Mouse (Mus musculus) natural killer cell, adult 2 months (primary cell): ENCODE data around the gene Rnf167.

Experiments used
- DNase-seq, 2 experiments: peaks; one replicate each; pipeline ENCODE4 v3.0.0; 2022; ENCODE audit warnings: low spot score in 2 of 2

The Rnf167 gene

DNA sequence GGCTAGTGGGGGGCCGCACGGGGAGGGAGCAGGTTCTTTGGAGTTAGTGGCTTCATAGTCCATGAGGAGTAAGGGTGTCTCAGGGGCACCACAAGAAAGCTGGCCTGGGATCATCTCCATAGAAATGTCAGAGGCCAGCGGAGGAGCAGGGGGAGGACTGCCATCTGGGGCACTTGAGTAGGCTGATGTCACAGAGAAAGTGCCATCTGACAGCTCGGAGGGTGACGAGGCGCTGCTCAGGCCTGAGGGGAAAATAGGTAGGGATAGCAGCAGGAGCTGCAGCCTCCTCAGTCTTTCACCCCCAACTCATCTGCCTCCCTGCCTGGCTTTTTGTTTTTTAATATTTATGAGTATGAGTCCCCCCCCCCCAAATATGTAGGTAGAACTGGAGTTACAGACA, 27.0 kb downstream of the Rnf167 start:
- DNase-seq = no peak

DNA sequence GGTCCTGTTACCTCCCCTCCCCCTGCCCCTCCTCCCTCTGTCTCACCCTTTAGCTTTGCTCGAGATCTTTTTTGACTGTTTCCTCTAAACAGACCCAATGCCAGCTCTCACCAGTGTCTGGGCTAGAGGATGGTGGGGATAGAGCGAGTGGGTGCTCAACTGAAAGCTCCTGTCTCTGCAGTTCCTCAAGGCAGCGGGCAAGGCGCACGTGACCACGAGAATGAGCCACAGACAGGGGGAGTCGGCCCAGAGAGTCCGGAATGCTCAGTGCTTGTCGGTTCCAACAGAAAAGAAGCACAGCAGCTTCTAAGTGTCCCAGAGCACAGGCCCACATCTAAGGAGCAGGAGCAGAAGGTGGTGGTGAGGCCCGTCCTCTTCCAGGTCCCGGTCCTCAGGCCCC, 27.5 kb downstream of the Rnf167 start:
- no peak for DNase-seq

DNA sequence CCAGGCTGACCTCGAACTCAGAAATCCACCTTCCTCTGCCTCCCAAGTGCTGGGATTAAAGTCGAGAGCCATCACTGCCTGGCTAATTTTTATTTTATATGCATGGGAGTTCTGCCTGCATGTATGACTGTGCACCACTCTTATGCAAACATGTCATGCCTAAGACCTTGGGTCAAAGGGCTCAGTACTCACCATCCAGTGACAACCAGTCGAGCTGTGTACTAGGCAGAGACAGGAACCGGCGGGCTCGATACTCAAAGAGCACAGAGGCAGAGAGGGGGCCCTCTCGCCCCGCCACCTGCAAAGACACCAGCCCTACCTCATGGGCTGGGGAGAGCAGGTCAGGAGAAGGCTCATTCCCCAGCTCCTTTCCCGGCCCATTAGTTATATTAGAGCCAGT, 31.1 kb downstream of the Rnf167 start:
- DNase-seq = no peak

DNA sequence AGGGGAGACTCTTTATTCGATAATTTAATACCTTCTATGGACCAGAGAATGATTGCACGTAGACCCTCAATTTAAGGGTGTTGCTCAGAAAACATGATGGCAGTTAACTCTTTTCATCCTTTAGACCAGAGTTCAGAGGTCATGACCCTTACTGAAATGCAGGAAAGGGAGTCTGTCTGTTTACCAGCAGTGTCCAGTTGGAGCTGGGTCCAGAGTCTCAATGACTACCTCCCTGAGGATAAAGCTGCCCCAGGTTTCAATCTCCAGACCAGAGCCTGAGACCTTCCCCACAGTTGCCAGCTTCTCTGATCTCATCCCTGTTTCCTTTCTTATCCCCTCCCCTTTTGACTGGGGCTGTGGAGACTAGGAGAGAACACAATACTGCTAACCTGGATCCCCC, 31.5 kb downstream of the Rnf167 start:
- DNase-seq = no peak

DNA sequence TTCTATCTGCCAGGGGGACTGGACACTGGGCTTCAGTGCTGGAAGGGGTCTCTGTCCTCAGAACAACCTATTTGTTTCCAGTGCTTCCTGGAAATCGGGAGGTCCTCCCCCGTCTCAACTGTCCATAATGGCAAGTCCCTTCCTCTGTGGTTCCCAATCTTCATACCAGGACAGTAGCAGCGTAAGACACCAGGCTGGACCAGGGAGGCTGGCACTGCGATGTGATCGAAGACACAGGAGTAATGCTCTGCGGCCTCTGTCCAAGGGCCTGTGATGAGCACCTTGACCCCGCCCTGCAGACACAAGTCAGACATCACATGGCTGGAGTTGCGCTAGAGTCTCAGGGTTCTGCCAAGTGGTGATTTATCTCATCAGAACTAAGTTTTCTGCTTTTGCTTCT, 32.3 kb downstream of the Rnf167 start:
- DNase-seq = no peak

DNA sequence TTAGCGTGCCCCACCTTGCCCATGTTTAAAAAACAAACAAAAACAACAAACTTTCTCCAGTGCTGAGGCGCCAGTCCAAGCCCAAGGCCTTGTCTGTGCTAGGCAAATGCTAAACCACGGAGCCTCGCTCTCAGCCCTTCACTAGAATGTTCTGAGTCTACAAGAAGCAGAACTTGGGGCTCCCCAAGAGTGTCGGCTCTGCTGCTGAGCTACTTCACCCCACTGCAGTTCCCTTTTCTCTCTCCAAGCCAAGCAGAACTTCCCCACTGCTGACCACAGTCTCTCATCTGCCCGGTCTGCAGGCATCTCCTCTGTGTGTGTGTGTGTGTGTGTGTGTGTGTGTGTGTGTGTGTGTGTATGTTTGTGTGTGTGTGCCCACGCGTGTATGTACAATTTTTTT, 32.9 kb downstream of the Rnf167 start:
- DNase-seq = peak in 1 of 2 experiments; percentile 56

DNA sequence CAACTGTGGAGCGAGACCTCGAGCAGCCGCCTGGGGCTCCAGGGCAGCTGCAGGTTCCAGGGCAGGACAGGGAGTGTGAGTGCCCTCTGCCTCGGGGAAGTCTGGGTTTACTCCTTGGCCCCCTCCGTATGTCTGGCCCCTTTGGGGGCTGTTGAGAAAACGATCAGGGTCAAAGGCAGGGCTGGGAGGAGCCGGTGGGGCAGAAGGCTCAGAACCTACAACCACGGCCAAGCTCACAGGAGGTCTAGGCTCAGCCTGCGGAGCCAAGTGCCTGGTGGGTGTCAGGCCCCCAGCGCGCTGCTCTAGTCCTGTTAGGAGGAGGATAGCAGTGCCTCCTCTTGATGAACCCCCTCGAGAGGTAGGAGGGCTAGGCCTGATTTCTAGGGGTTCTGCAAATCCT, 34.1 kb downstream of the Rnf167 start:
- no peak for DNase-seq

DNA sequence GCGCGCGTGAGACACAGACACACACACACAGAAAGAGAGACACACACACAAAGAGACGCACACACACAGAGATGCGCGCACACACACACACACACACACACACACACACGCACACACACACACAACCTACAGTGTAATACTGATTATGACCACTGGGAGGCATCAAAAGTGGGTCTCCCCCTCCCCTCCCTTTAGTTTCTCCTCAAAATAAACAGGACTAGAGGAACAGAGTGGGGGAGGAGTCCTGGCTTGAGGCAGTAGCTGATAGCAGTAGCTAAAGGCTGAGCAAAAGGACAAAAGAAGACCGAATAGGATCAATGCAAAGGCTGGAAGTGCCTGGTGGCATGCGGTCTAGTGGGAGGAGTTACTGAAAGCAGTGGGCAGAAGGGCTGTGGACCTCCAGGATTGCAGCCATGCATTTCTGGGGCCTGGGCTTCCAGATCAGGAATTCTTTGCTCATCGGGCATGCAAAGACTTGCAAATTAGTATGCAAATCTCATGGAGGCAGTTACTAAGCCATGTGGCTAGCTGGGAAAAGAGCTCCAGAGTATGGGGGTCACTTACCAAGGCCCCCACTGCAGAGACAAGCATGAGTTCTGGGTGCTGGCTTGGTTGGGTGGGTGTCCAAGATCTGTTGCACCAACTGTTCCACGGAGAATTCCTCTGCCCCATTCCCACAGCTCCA, 35.0 kb downstream of the Rnf167 start:
- peak; percentile 21 to 34 for DNase-seq

DNA sequence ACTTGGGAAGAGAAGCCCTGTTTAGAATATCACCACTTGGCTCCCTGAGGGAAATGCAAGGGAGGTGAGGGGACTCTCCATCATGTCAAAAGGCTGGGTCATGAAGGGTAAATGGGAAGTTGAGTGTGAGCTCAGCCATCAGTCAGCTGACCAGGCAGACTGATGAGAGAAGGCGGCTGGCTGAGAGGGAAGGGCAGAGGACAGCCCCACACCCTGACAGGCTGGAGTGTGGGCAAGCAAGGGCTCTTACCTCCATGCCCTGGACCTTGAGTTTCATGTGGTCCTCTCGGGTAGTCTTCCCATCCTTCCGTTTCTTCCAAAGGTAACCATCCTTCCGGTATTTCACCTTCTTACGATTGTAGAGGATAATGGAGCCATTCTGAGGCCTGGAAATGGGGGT, 36.6 kb downstream of the Rnf167 start:
- DNase-seq = no peak

DNA sequence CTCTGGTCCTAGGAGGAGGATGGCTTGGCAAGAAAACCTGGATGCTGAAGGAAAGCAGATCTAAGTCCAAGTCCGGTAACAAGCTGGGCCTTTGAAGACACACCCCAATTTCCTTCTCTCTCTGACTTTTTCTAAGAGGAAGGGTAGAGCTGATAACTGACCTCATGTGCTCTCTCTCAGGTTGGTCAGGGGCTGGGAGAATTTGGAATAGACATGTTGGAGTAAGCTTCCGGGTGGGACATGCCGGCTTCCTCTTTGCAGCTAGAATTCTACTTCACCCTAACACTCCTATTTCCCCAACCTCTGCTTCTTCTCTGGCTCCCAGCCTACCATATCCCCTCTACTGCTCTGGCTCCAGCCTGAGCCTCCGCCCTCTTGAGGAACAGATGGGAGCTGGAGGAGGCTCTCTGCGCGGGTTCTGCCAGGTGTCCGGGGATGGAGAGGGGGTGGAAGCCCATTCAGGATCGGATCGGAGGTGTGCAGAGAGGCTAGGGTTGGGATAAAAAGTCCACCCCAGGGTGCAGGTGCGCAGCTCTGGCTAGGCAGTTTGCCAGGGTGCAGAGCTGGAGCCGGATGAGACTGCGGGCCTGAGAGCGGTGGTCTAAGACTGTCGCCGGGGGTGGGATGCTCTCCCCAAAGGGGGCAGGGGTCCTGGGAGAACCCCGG, 40.0 kb downstream of the Rnf167 start:
- DNase-seq = no peak

DNA sequence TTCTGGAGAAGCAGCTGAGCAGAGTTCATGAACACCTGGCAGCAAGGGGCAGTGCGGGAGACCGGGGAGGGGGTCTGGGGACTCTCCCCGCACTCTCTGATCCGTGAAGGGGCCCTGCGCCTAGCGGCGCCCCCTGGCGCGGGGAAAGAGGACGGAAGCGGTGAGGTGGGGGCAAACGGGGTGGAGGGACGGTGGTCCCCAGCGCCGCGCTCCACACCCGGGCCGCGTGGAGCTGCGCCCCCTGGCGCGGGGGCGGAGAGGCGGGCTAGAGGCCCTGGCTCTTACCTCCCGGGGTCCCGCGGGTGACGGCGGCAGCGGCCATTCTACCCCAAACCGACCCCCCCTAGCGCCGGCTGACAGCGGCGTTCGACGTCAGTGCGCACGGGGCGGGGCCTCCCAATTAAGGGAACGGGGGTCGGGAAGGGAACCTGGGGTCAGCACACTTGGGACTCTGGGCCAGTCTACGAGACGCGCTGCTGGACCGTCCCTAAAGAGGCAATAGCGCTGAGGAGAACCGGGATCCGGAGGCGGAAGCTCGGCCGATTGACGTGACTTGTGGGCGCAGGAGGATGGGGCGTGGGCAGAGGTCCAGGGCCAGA, 40.7 kb downstream of the Rnf167 start, which contains the start of gene Camta2:
Camta2 (minus strand) TSS at position 505 of the 599 bp plus-strand sequence.
- DNase-seq = peak; percentile 77 to 78

DNA sequence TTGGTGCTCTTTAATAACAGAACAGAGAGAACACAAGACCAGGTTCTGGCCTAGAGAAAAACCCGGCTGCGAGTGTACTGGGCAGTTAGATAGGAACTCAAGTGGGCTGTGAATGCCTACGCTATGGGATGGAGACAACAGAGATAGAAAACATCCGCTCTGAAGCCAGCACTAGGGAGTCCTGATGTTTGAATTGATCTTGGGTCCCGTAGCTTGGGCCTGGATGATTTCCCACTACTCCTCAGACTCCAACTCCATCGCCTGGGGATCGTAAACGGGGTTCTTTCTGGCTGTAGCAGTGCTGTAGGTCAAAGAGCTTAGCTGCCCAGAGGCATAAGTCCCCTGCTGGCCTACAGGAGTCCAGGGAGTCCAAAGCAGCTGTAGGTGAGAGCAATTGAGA, 41.3 kb downstream of the Rnf167 start:
- DNase-seq = no peak

DNA sequence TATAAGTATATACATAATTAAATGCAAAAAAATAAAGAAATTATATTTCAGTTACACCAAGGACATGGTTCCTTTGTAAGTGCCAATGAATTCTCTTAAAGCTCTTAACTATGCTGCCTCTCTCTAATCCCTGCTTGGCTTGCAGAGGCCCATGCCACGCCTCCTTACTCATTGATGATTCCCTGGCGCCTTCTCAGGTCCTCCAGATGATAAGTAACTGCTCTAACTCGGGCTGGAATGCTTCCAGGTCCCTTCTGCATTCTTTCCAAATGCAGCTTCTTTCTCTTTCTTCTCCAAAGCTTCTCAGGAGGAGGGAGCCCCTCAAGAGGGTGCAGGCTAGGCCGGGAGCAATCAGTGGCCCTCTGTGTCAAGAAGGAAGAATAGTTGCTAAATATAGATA, 42.5 kb downstream of the Rnf167 start:
- no peak for DNase-seq

DNA sequence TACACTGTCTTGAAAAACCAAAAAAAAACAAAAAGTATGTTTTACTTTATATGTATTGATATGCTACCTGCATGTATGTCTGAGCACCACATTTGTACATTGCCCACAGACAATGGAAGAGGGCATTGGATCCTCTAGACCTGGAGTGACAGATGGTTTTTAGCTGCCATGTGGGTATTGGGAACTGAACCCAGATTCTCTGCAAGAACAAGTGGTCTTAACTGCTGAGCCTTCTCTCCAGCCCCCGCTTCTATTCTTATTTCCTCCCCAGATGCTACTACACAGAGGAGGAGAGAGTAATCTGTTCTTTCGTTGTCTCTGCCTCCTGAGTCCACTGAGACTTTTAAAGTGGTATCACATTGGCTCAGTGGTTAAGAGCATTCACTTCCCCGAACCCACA, 46.5 kb downstream of the Rnf167 start:
- DNase-seq = no peak

DNA sequence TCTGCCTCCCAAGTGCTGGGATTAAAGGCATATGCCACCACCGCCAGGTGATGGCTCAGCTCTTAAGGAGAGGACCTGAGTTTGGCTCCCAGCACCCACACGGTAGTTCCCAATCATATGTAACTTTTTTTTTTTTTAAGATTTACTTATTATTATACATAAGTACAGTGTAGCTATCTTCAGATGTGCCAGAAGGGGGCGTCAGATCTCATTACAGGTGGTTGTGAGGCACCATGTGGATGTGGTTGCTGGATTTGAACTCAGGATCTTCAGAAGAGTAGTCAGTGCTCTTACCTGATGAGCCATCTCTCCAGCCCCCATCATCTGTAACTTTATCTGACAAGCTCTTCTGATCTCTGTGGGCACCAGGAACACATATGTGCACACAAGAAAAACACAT, 50.3 kb downstream of the Rnf167 start:
- DNase-seq = peak in 1 of 2 experiments; percentile 35

DNA sequence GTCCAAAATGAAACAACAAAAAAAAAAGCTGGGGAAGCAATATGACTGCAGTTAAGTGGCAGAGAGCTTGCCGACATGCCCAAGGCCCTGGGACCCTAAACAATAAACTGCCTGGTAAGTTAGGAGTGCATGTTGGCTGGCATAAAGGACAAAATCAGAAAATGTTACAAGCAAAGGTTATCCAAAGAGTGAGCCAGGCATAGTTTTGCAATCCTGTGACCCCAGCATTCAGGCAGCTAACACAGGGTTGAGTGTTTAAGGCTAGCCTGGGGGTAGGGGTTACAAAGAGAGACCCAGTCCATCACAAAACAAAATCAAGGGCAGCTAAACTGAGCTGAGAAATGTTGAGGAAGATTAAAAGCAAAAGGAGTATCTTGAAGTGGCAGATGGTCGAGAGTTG, 52.0 kb downstream of the Rnf167 start:
- DNase-seq = no peak

DNA sequence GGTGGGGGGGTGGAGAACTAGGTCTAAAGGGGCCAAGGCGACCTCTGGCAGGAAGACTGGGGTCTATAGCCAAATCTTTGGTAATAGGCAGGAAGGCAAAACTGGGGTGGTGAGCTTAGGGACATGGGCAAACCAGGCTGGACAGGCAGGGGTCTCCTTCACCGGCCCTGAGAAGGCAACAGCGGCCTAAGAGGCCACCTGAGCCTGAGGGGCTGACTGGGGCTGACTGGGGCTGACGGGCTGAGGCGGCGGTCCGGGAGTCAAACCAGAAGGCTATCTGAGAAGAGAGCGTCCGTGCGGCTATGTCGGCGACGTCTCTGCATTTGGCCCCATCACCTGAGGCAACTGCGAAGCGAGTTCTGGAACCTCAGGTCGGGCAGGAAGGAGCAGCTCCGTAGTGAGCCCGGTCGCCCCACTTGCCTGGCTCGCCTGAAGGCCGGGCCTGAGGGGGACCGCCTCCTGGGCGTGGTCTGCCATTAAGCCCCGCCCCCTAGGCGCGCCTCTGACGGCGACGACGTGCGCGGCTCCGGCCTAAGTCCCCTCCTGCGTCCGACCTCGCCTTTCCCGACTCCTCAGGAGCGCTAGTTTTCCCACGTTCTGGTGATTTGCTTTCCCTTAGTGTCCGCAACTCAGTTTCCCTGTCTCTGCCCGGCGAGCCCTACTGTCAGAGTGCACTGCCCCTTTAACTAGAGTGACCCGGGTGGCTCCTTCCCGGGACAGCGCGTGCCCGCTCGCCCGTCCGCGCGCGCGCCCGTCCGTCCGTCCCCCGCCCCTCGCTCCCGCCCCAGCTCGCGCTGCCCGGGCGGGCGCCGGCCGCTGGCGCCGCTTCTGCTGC, 52.9 kb downstream of the Rnf167 start, which contains the start of the genes Inca1 and Kif1c:
Inca1 (minus strand) TSS at position 434 of the 835 bp plus-strand sequence.
Kif1c (plus strand) TSS at position 827 of the 835 bp plus-strand sequence.
- DNase-seq = peak; percentile 93 to 95

DNA sequence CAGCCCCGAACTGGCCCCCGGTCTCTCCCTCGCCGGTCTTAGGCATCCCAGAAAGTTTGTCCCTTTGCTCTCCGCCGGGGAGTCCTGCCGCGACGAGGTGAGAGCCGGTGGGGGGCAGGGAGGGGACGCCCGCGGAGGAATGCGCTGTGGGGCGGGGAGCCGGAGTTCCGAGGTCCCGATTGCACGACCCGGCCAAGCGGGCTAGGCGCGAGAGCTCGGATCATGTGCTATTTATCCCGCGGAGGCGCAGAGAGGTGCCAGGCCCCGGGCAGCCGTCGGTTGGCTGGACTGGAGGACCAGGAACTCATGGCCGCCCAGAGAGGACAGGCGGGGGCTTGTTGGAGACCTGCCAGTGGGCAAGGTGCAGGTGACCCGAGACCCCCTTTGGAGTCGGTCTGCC, 53.6 kb downstream of the Rnf167 start:
- peak; percentile 44 to 55 for DNase-seq
